Mouse (Mus musculus): Measurements from ENCODE around the gene Fam83e. TPM values are rescaled to one million over a fixed set of nuclear protein-coding genes. Genes with fewer than 3 reads are reported as not detected.

Gene Fam83e
- polyA plus RNA-seq, 1 experiment from 2014 or later: 0.65 TPM

DNA sequence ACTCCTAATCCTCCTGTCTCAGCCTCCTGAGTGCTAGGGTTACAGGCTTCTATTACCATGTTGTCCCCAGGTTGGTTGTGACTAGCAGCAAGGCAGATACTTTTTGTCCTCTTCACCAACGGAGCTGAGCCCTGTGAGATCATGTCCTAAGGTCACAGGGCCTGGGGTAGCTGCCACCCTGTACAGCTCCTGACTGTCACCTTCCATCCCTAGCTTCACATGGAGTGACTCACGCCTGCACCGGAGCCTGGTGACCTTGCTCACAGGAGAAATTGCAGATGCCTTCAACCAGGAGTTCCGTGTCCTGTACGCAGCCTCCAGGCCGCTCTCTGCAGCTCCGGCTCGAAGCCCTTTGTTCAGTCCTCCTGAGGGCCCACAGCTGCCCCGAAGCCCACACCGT is 5.4 kb downstream of the Fam83e start:
- Histone ChIP-seq H3K4me3 (ENCODE audit: low read depth, low read length) (no peak overlapping the region), H3K27me3 (ENCODE audit: control insufficient read depth, insufficient read depth, low read length) (no peaks in the 10 kb centered on the region), H3K9ac (ENCODE audit: low read length) (no peak overlapping the region), H3K4me2 (ENCODE audit: low read depth, severe bottlenecking) (no peak overlapping the region), H3K4me1 (ENCODE audit: control insufficient read depth, insufficient read depth, low read length) (peaks cover 8% of the 10 kb centered on the region; the same call in 1 of the 2 replicates), H3K36me3 (ENCODE audit: control insufficient read depth, insufficient read depth, low read length) (peaks cover 31% of the 10 kb centered on the region), H3K27ac (replicated peaks; ENCODE audit: low read depth, low read length) (no peak overlapping the region), H3K9me3 (ENCODE audit: control insufficient read depth, low read length) (no peaks in the 10 kb centered on the region)
- DNase-seq (ENCODE audit: low spot score) (no peak), ATAC-seq (ENCODE audit: insufficient number of reproducible peaks, low FRiP score, low TSS enrichment, low read depth) (no peak)
- WGBS: 97% methylated on average over 10 of the region's 10 CpGs

DNA sequence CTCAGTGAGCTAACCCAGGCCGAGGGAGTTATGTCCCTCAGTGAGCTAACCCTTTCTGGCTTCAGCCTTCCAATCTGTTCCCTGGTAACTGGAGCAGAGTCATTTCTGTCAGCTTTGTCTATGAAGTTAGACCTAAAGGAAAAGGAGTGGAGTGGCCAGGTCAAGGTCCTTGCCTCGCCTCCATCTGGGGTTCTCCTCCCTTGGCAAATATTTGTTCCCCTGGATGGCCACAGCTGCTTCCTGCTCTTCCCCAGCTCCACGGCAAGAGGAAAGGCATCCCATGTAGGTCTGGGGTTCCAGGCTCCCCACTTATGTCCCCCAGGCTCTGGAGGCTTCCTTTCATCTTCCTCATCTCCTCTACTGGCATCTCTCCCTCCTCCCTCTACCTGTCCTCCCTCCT is 6.6 kb downstream of the Fam83e start:
- no peak overlapping the region for H3K9ac ChIP-seq (ENCODE audit: low read length)
- H3K27me3 ChIP-seq (ENCODE audit: control insufficient read depth, insufficient read depth, low read length): 0 out of 2 replicates have a peak, but pooled peaks cover 2% of the 10 kb centered on the region
- ATAC-seq (ENCODE audit: insufficient number of reproducible peaks, low FRiP score, low TSS enrichment, low read depth) (no peak), DNase-seq (ENCODE audit: low spot score) (no peak)
- no peak overlapping the region for H3K4me3 ChIP-seq (ENCODE audit: low read depth, low read length)
- H3K4me2 ChIP-seq (ENCODE audit: low read depth, severe bottlenecking): no peak overlapping the region
- peaks cover 29% of the 10 kb centered on the region; the same call in 1 of the 2 replicates for H3K36me3 ChIP-seq (ENCODE audit: control insufficient read depth, insufficient read depth, low read length)
- no peak overlapping the region for H3K27ac ChIP-seq (replicated peaks; ENCODE audit: low read depth, low read length)
- no peaks in the 10 kb centered on the region for H3K9me3 ChIP-seq (ENCODE audit: control insufficient read depth, low read length)
- WGBS: 81% methylated on average over 3 of the region's 3 CpGs
- peaks cover 8% of the 10 kb centered on the region; the same call in 1 of the 2 replicates for H3K4me1 ChIP-seq (ENCODE audit: control insufficient read depth, insufficient read depth, low read length)

DNA sequence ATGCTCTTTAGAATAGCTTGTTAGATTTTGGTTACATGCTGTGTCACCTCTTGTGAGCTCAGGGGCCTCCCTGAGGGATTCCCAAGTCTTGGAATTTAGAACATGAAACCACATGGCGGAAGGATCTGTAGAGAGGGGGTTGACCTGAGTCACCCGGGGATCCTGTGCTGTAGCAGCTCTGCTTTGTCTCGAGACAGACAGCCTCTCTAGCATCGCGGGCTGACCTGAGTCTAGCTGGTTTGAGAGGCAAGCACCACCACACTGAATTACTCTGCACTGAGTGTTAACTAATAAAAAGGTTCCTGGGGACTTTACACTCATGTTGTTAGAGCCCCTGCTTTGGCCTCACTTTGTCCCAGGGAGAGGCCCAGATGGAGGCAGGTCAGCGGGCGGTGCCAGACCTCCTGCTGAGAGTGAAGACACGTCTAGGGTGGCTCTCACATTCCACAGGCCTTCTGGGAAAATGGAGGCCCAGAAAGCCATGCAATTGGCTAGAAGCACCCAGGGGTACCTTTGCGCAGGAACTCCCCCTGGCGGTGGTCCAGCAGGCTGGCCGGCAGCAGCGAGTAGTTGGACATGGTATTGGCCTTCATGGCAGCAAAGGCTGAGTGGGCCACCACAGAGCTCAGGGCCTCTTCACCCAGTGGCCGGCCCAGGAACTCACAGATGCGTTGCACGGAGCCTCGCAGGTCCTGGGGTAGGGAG is 9.9 kb downstream of the Fam83e start:
- Histone ChIP-seq H3K4me1 (ENCODE audit: control insufficient read depth, insufficient read depth, low read length) (peaks cover 8% of the 10 kb centered on the region; the same call in 1 of the 2 replicates), H3K9ac (ENCODE audit: low read length) (peak overlapping the region; percentile 22; the same call in 1 of the 2 replicates), H3K36me3 (ENCODE audit: control insufficient read depth, insufficient read depth, low read length) (0 out of 2 replicates have a peak, but pooled peaks cover 4% of the 10 kb centered on the region), H3K27me3 (ENCODE audit: control insufficient read depth, insufficient read depth, low read length) (0 out of 2 replicates have a peak, but pooled peaks cover 2% of the 10 kb centered on the region), H3K4me3 (ENCODE audit: low read depth, low read length) (no peak overlapping the region), H3K9me3 (ENCODE audit: control insufficient read depth, low read length) (no peaks in the 10 kb centered on the region), H3K4me2 (ENCODE audit: low read depth, severe bottlenecking) (no peak overlapping the region; the same call in 1 of the 2 replicates), H3K27ac (replicated peaks; ENCODE audit: low read depth, low read length) (0 out of 2 replicates have a peak overlapping the region, but pooled peaks have one; percentile 56)
- no peak for ATAC-seq (ENCODE audit: insufficient number of reproducible peaks, low FRiP score, low TSS enrichment, low read depth)
- 15% methylated on average over 16 of the region's 16 CpGs for WGBS
- peak; percentile 82 for DNase-seq (ENCODE audit: low spot score)

DNA sequence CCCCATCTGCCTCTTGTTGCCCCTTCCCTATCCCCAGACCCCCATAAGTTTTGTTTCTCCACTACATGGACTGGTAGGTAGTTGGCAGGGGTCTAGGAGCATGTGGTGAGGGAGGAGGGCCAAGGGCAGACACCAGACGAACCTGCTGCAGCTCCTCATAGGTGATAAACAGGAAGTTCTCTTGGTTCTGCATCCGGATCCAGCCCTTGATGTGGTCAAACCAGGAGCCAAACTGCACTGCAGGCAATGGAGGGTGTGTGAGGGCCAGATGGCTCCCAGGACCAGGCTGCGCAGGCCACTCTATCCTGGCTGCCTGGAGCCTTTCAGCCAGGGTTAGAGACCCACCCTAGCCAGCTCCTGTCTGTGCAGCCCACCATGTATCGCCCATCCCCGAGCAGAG is 12.5 kb downstream of the Fam83e start:
- no peak overlapping the region for H3K4me2 ChIP-seq (ENCODE audit: low read depth, severe bottlenecking)
- peaks cover 8% of the 10 kb centered on the region; the same call in 1 of the 2 replicates for H3K4me1 ChIP-seq (ENCODE audit: control insufficient read depth, insufficient read depth, low read length)
- H3K4me3 ChIP-seq (ENCODE audit: low read depth, low read length): no peak overlapping the region
- H3K36me3 ChIP-seq (ENCODE audit: control insufficient read depth, insufficient read depth, low read length): 0 out of 2 replicates have a peak, but pooled peaks cover 2% of the 10 kb centered on the region
- DNase-seq (ENCODE audit: low spot score) (no peak), ATAC-seq (ENCODE audit: insufficient number of reproducible peaks, low FRiP score, low TSS enrichment, low read depth) (no peak)
- H3K27me3 ChIP-seq (ENCODE audit: control insufficient read depth, insufficient read depth, low read length): 0 out of 2 replicates have a peak, but pooled peaks cover 2% of the 10 kb centered on the region
- H3K27ac ChIP-seq (replicated peaks; ENCODE audit: low read depth, low read length): no peak overlapping the region
- no peaks in the 10 kb centered on the region for H3K9me3 ChIP-seq (ENCODE audit: control insufficient read depth, low read length)
- 71% methylated on average over 5 of the region's 5 CpGs for WGBS
- no peak overlapping the region for H3K9ac ChIP-seq (ENCODE audit: low read length)

DNA sequence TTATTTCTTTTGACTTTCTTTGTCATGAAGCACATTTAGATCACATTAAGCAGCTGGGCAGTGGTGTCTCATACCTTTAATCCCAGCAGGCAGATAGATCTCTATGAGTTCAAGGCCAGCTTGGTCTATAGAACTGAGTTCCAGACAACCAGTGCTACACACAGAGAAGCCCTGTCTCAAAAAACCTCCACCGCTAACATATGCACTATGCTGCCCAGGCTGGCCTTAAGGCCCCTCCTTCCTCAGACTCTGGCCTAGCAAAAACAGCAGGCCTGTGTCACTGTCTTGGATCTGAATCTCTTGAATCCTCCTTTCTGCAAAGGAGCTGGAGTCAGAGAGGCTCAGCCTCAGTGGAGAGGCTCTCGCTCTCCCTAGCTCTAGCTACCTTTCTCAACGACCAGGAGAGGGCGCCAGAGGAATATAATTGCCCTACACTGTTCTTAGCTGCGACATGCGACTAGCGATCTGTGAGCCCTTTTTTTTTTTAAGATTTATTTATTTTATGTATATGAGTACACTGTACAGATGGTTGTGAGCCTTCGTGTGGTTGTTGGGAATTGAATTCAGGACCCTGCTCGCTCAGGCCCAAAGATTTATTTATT is 18.3 kb downstream of the Fam83e start:
- WGBS: 6% methylated on average over 9 of the region's 9 CpGs
- H3K4me3 ChIP-seq (ENCODE audit: low read depth, low read length): no peak overlapping the region
- no peaks in the 10 kb centered on the region for H3K9me3 ChIP-seq (ENCODE audit: control insufficient read depth, low read length)
- H3K4me2 ChIP-seq (ENCODE audit: low read depth, severe bottlenecking): no peak overlapping the region
- peak; percentile 61 for ATAC-seq (ENCODE audit: insufficient number of reproducible peaks, low FRiP score, low TSS enrichment, low read depth)
- no peaks in the 10 kb centered on the region for H3K36me3 ChIP-seq (ENCODE audit: control insufficient read depth, insufficient read depth, low read length)
- H3K9ac ChIP-seq (ENCODE audit: low read length): no peak overlapping the region
- H3K27me3 ChIP-seq (ENCODE audit: control insufficient read depth, insufficient read depth, low read length): no peaks in the 10 kb centered on the region
- H3K4me1 ChIP-seq (ENCODE audit: control insufficient read depth, insufficient read depth, low read length): no peaks in the 10 kb centered on the region
- peak; percentile 91 for DNase-seq (ENCODE audit: low spot score)
- H3K27ac ChIP-seq (replicated peaks; ENCODE audit: low read depth, low read length): no peak overlapping the region

DNA sequence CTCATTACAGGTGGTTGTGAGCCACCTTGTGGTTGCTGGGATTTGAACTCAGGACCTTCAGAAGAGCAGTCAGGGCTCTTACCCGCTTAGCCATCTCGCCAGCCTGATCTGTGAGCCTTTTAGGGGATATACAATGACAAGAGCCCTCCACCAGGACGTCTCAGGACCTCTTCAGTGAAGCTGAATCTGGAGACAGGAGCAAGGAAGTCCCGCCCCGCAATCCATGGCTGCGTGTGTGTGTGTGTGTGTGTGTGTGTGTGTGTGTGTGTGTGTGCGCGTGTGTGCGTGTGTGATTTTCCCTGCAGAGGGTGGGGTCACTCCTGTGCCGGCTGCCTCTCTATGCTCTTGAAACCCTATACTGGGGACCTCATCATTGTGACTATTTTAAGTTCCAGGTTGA is 18.8 kb downstream of the Fam83e start:
- no peak overlapping the region for H3K4me2 ChIP-seq (ENCODE audit: low read depth, severe bottlenecking)
- no peaks in the 10 kb centered on the region for H3K4me1 ChIP-seq (ENCODE audit: control insufficient read depth, insufficient read depth, low read length)
- H3K9ac ChIP-seq (ENCODE audit: low read length): no peak overlapping the region
- no peaks in the 10 kb centered on the region for H3K9me3 ChIP-seq (ENCODE audit: control insufficient read depth, low read length)
- H3K4me3 ChIP-seq (ENCODE audit: low read depth, low read length): no peak overlapping the region
- no peak overlapping the region for H3K27ac ChIP-seq (replicated peaks; ENCODE audit: low read depth, low read length)
- no peak for DNase-seq (ENCODE audit: low spot score)
- no peaks in the 10 kb centered on the region for H3K36me3 ChIP-seq (ENCODE audit: control insufficient read depth, insufficient read depth, low read length)
- no peak for ATAC-seq (ENCODE audit: insufficient number of reproducible peaks, low FRiP score, low TSS enrichment, low read depth)
- H3K27me3 ChIP-seq (ENCODE audit: control insufficient read depth, insufficient read depth, low read length): no peaks in the 10 kb centered on the region
- 75% methylated on average over 10 of the region's 10 CpGs for WGBS

DNA sequence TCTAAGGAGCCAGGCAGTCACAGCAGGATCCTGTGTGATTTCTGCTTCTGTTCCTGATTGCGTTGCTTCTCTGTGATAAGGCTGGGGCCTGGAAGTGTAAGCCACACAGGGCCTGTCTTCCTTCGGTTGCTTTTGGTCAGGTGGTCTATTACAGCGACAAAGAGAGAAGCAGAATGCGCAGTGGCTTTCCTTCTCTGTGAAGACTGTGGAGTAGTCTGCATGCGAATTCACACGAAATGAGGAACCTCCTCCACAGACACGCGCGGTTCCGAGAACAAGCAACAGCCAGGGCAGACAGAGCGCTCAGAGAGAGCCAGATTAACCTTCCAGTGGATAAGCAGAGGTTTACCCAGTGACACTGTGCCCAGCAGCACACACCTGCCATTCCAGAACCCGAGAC is 20.3 kb downstream of the Fam83e start:
- no peak overlapping the region for H3K4me2 ChIP-seq (ENCODE audit: low read depth, severe bottlenecking)
- ATAC-seq (ENCODE audit: insufficient number of reproducible peaks, low FRiP score, low TSS enrichment, low read depth) (no peak), DNase-seq (ENCODE audit: low spot score) (no peak)
- H3K9ac ChIP-seq (ENCODE audit: low read length): no peak overlapping the region
- no peaks in the 10 kb centered on the region for H3K9me3 ChIP-seq (ENCODE audit: control insufficient read depth, low read length)
- 86% methylated on average over 12 of the region's 12 CpGs for WGBS
- no peaks in the 10 kb centered on the region for H3K36me3 ChIP-seq (ENCODE audit: control insufficient read depth, insufficient read depth, low read length)
- H3K27ac ChIP-seq (replicated peaks; ENCODE audit: low read depth, low read length): no peak overlapping the region
- H3K4me1 ChIP-seq (ENCODE audit: control insufficient read depth, insufficient read depth, low read length): no peaks in the 10 kb centered on the region
- no peaks in the 10 kb centered on the region for H3K27me3 ChIP-seq (ENCODE audit: control insufficient read depth, insufficient read depth, low read length)
- no peak overlapping the region for H3K4me3 ChIP-seq (ENCODE audit: low read depth, low read length)

DNA sequence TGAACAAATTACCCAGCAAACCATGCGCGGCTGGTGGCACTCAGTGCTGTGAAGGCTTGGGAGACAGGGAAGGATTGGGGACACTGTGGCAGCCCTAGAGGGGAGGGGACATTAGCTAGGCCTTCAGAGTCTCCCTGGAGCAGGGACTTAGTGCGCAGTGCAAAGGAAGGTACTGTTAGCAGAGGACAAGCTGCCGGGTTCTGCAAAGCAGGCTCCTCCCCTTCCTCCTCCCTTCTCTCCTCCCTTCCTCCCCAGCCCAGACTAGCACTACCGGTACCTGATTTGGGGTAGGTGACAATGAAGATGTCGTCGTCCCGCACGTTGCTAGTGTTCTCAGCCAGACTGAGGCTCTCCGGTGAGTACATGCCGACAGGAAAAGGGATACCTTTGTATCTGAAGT is 20.8 kb downstream of the Fam83e start:
- peak overlapping the region; percentile 14; the same call in 1 of the 2 replicates for H3K4me3 ChIP-seq (ENCODE audit: low read depth, low read length)
- H3K27ac ChIP-seq (replicated peaks; ENCODE audit: low read depth, low read length): no peak overlapping the region
- H3K4me2 ChIP-seq (ENCODE audit: low read depth, severe bottlenecking): peak overlapping the region; percentile 24; the same call in 1 of the 2 replicates
- H3K36me3 ChIP-seq (ENCODE audit: control insufficient read depth, insufficient read depth, low read length): no peaks in the 10 kb centered on the region
- DNase-seq (ENCODE audit: low spot score): no peak
- 27% methylated on average over 11 of the region's 11 CpGs for WGBS
- H3K27me3 ChIP-seq (ENCODE audit: control insufficient read depth, insufficient read depth, low read length): no peaks in the 10 kb centered on the region
- no peak for ATAC-seq (ENCODE audit: insufficient number of reproducible peaks, low FRiP score, low TSS enrichment, low read depth)
- no peak overlapping the region for H3K9ac ChIP-seq (ENCODE audit: low read length)
- H3K4me1 ChIP-seq (ENCODE audit: control insufficient read depth, insufficient read depth, low read length): no peaks in the 10 kb centered on the region
- H3K9me3 ChIP-seq (ENCODE audit: control insufficient read depth, low read length): no peaks in the 10 kb centered on the region; the same call in 1 of the 2 replicates

Data from limb, embryonic 11.5 days (tissue).